Mouse (Mus musculus) brain, embryonic 14.5 days (tissue): ENCODE results near the gene Cpa3. TPM values are rescaled to one million over a fixed set of nuclear protein-coding genes. Genes with fewer than 3 reads are reported as not detected.

Experiments
- DNase-seq: peaks from one replicate; pipeline ENCODE4 v3.0.0-alpha.2; 2011; ENCODE audit warnings: low read depth
- CTCF ChIP-seq: fragments of 200-500 bp; IDR thresholded peaks from 2 replicates; pipeline ENCODE4 v1.5.1; 2012; ENCODE audit warnings: inconsistent platforms, mild to moderate bottlenecking, moderate library complexity, borderline replicate concordance; ENCODE audit not compliant: insufficient read depth, insufficient read length; ENCODE audit errors: extremely low read depth
- POLR2A ChIP-seq: fragments of 200-500 bp; IDR thresholded peaks from 2 replicates; pipeline ENCODE4 v1.6.1; 2012; ENCODE audit warnings: mild to moderate bottlenecking, inconsistent platforms, borderline replicate concordance; ENCODE audit not compliant: poor library complexity, insufficient read depth, insufficient read length, severe bottlenecking; ENCODE audit errors: extremely low read depth
- polyA plus RNA-seq: library from polyadenylated mRNA; depleted of rRNA; stranded (reverse); fragments of >200 nt; gene quantifications from 2 replicates; pipeline ENCODE4 v1.2.3, GENCODE M21; 2012; rRNA removed

Gene Cpa3
- polyA plus RNA-seq, 1 experiment, result 2.2 TPM

GRCm38 (mm10) chr3:20222926-20223698 lies 18.9 kb downstream of the Cpa3 start:
- TF ChIP-seq POLR2A, result no peak
- TF ChIP-seq CTCF, result no peak
- no peak for DNase-seq

GRCm38 (mm10) chr3:20222136-20222535 lies 19.8 kb downstream of the Cpa3 start:
- DNase-seq, result no peak
- TF ChIP-seq POLR2A (no peak), CTCF (no peak)

DNA sequence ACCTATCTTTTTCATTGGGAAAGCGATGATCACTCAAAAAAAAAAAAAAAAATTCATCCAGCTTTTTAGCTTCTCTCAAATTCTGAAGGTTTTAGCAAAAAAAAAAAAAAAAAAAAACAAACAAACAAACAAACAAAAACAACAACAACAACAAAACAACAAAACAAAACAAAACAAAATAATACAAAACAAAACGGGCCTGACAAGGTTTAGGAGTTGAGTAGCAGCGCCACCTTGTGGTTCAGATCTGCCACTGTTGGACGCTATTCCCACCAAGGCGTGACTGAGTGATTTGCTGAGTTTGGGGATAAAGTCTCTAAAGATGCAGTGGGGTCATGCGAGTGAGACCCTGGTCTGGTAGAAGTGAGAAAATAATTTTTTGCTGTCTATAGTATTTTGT lies 43.1 kb downstream of the Cpa3 start:
- TF ChIP-seq CTCF (peak; percentile 78), POLR2A (no peak)
- peak; percentile 73 for DNase-seq

DNA sequence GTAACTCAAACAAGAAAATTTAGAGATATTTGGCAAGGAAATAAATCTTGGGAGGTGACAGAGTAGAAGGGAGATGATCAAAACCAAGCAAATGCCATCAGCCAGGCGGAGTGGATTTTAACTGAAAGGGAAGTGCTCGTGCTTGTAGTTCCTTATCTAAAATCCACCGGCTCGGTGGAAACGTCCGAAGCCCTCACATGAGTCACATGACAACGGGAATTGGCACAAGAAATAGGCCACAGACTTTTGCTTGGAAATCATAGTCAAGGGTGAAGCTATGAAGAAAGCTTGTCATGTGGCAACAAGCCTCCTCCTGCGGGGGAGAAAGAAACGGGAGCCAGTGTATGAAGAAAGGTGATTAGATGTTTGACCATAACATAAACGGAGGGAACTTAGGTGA lies 44.1 kb downstream of the Cpa3 start:
- TF ChIP-seq CTCF (no peak), POLR2A (no peak)
- DNase-seq, result no peak

DNA sequence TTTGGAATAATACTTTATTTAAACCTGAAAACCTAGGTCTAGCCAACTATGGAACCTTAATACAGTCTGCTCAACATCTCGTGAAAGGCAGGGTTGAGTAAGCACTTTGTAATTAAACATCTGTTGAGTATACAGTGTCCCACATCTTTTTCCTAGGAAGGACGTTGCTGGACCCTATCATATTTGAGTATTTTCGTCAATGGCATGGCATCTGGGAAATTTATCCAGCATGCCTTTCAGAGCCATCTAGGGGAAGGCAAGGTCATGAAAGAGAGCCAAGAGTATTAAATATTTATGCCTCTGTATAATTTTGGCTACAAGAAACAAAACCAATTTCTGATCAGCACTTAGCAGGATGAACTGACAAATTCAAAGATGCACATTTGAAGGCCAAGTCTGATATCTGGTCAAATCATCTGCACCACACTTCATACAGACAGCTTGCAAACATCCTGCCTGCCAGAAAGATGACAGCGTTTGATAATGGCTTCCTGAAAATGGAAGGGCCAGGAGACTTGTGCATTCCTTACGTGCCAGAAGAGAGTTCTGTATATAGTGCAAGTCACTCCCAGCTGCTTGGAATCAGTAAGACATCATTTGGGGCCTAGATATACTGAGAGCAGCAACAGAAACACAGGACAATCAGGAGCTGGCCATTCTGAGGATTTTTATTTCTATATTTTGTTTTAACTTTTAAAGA lies 52.9 kb downstream of the Cpa3 start:
- TF ChIP-seq CTCF (no peak), POLR2A (no peak)
- DNase-seq, result no peak

DNA sequence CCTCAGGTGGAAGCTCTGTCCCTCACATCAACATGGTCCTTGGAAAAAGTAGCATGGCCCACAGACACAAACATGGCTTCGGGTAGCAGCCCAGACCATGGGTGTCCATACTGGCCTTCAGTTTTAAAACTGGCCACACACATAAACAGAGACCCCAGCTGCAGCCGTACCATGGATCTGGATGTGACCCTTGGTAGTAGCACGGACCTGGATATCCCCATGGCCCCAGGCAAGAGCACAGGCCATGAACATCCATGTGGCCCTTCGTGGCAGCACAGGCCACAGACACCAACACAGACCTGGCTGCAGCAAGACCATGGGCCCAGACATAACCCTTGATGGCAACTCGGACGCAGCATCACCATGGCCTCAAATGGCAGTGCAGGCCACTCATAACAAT lies 69.6 kb downstream of the Cpa3 start:
- TF ChIP-seq CTCF (no peak), POLR2A (no peak)

GRCm38 (mm10) chr3:20167487-20167886 lies 74.5 kb downstream of the Cpa3 start:
- DNase-seq, result no peak
- TF ChIP-seq CTCF (no peak), POLR2A (no peak)

More for the DNA sequence above, 69.6 kb downstream of the Cpa3 start:
- no peak for DNase-seq

Other genes with a start within 250 kb of the Cpa3 start
- gene Hps3, start 206.9 kb downstream of the Cpa3 start, polyA plus RNA-seq, result 14.6 and 16.4 TPM in 2 replicates
- 15.6 and 16.6 TPM in 2 replicates for gene Hltf, start 184.4 kb downstream of the Cpa3 start, polyA plus RNA-seq
- gene Gyg, start 86.9 kb downstream of the Cpa3 start, polyA plus RNA-seq, result 20.4 and 28.5 TPM in 2 replicates
- 0.05 and 0.08 TPM in 2 replicates for gene Cpb1, start 33.6 kb upstream of the Cpa3 start, polyA plus RNA-seq
- gene Agtr1b, start 125.0 kb upstream of the Cpa3 start, polyA plus RNA-seq, result 0.04 and 0.08 TPM in 2 replicates